Mouse (Mus musculus): ENCODE measurements around the gene Hcfc1r1. TPM values are rescaled to one million over a fixed set of nuclear protein-coding genes. Genes with fewer than 3 reads are reported as not detected.
A peak's percentile ranks its signal among the peaks of the same experiment; 100 is the strongest.

The Hcfc1r1 gene
- total RNA-seq, 2 experiments from 2014 or later = 110 to 118 TPM

- Histone ChIP-seq H3K27ac (no peak within 1 kb of the TSS), H3K4me3 (no peak within 1 kb of the TSS)
- no peak for DNase-seq (ENCODE audit: low spot score in 2 of 2)
- TF ChIP-seq CTCF (conservative IDR thresholded peaks at IDR 0.05) = peak; percentile 80
These were observed 13.1 kb upstream of the Hcfc1r1 start, which contains the start of gene Bicdl2 for GRCm38 (mm10) chr17:23660117-23660875. TSS of gene Bicdl2 (plus strand) at chr17:23660506.

DNA sequence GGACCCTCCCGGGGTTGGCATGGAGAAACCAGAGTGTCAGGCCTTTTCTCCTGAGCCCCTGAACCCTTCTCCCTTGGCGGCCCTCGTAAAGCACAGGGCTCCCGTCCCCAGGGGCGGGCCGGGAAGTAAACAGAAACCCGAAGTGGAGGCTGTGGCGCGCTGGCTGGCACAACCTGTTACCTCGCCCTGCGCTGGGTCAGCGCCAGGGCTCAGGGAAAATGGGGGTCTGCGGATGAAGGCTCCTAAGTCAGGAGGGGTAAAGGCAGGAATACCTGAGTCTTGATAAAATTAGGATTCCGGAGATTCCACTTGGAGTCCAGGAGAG lies 12.6 kb upstream of the Hcfc1r1 start:
- H3K27ac ChIP-seq = no peak overlapping the region
- no peak overlapping the region for H3K4me3 ChIP-seq
- no peak for TF ChIP-seq CTCF (conservative IDR thresholded peaks at IDR 0.05)
- DNase-seq (ENCODE audit: low spot score in 2 of 2) = no peak

GRCm38 (mm10) chr17:23661526-23661925 lies 11.9 kb upstream of the Hcfc1r1 start:
- H3K27ac ChIP-seq = no peak overlapping the region
- DNase-seq (ENCODE audit: low spot score in 2 of 2) = no peak
- peak; percentile 64 for TF ChIP-seq CTCF (conservative IDR thresholded peaks at IDR 0.05)

DNA sequence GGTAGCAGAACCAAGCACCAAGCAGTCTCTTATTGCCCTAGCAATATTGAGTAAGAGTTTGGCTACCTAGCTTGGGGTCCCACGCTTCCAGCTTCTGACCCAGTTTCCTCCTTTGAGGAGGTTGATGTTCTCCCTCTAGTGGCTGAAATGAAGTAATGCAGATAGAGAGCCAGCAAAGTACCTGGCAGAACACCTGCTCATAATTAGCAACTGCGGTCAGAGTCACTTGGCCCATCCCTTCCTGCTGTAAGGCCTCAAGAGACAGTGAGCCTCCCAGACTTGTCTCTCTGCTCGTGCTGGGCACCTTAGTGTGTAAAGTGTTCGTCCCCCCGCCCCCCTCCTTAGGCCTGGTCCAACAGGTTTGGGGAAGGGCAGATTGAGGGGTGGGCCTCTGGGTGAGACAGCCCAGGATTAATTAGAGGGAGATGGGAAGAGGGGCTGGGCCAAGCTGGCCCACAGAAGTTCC lies 8.8 kb upstream of the Hcfc1r1 start:
- no peak overlapping the region for H3K27ac ChIP-seq
- no peak for DNase-seq (ENCODE audit: low spot score in 2 of 2)
- TF ChIP-seq CTCF (conservative IDR thresholded peaks at IDR 0.05) = peak; percentile 89
- H3K4me3 ChIP-seq = no peak overlapping the region

More at GRCm38 (mm10) chr17:23661526-23661925, 11.9 kb upstream of the Hcfc1r1 start:
- H3K4me3 ChIP-seq = no peak overlapping the region

DNA sequence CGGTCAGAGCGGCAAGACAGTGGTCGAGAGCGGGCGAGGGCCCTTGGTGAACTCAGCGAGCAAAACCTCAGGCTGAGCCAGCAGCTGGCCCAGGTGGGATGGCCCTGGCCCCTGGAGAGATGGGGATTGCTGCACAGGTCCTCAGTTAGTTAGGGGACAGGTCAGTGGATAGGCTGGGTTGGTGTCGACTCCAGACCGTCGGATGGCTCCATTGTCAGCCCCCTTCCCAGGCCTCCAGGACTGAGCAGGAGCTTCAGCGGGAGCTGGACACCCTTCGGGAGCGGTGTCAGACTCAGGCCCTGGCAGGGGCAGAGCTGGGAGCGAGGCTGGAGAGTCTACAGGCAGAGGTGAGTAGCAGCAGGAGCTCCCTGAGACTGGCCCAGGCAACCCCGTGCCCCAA lies 7.9 kb upstream of the Hcfc1r1 start:
- no peak overlapping the region for H3K4me3 ChIP-seq
- no peak for DNase-seq (ENCODE audit: low spot score in 2 of 2)
- no peak for TF ChIP-seq CTCF (conservative IDR thresholded peaks at IDR 0.05)
- no peak overlapping the region for H3K27ac ChIP-seq

DNA sequence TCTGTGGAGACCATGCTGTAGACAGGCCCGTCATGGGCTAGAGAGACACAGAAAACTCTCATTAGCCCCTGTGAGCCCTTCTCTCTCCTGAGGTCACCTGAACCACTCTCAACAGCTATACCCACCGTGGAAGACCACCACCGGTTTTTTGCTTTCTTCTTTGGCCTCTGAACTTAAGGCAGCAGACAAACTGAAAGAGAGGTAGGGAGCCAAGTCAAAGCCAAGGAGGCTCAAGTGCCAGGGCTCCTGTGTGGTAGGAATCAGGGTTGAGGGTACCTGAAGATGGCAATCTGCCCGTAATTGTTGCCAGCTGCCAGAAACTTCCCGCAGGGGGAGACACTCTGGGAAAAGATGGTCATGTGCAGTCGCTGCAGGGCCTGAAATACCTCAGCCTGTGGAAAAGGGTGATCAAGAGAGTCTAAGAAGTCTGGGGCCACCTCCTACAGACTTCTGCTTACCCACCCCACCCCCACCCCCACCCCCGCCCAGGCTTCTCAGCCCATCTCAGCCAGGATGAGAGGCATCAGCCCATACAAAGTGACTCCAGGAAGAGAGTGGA lies 2.8 kb upstream of the Hcfc1r1 start:
- Histone ChIP-seq H3K4me3 (no peak overlapping the region), H3K27ac (no peak overlapping the region)
- no peak for TF ChIP-seq CTCF (conservative IDR thresholded peaks at IDR 0.05)
- no peak for DNase-seq (ENCODE audit: low spot score in 2 of 2)

DNA sequence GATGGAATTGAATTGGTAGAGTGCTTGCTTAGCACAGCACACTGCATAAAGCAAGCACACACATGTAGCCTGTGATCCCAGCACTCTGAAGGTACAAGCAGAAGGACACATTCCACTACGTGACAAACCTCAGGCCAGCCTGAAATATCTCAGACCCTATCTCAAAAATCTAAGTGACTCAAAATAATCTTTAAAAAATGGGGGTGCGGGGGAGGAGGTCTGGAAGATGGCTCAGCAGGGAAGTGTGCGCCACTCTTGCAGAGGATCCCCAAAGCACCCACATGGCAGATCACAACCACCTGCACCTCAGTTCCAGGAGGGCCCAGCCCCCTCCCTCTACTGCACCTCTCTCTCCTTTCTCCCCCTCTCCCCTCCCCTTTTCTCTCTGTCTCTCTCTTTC lies 1.9 kb upstream of the Hcfc1r1 start:
- Histone ChIP-seq H3K27ac (no peak overlapping the region), H3K4me3 (no peak overlapping the region)
- DNase-seq (ENCODE audit: low spot score in 2 of 2) = no peak
- TF ChIP-seq CTCF (conservative IDR thresholded peaks at IDR 0.05) = no peak

DNA sequence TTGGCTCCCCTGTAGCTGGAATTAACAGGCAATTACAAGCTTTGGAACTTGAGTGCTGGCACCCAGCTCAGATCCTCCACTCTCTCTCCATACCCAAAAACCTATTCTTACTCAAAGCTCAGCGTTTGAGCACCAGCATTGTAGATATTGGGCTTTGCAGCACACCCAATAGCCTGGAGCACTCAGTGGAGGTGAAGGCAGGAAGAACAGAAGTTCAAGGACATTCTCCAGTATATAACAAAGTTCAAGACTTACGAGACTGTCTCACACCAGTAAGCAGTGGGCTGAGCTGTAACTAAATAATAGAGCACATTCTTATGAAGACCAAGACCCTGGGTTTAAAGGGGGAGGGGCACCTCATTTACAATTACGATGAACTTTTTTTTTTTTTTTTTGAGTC lies 635 bp upstream of the Hcfc1r1 start:
- no peak for TF ChIP-seq CTCF (conservative IDR thresholded peaks at IDR 0.05)
- Histone ChIP-seq H3K4me3 (peak overlapping the region; percentile 90), H3K27ac (no peak overlapping the region)
- DNase-seq (ENCODE audit: low spot score in 2 of 2) = no peak

- peak overlapping the region; percentile 97 for H3K27ac ChIP-seq
These were observed 1.0 kb downstream of the Hcfc1r1 start for GRCm38 (mm10) chr17:23674271-23674952.

DNA sequence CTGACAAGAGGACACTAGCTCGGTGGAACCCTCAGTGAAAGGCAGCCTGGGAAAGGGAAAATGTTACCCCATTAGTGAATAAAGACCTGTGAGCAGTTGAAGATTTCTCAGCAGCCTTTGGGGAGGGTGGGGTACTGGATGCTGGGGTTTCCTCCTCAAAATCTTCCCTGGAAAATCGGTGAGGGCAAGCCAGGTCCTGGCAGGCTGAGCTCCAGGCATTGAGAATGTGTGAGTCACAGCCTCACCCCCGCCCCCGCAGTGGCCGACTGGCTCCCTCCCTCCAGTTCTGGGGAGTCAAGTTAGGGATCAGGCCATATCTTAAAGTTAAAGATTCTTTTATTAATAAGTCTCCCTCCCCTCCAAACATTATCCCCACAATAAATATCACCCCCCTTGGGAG lies 1.7 kb downstream of the Hcfc1r1 start:
- Histone ChIP-seq H3K4me3 (peak overlapping the region; percentile 90), H3K27ac (peak overlapping the region; percentile 97; the same call in 1 of the 2 replicates)
- DNase-seq (ENCODE audit: low spot score in 2 of 2) = no peak
- TF ChIP-seq CTCF (conservative IDR thresholded peaks at IDR 0.05) = no peak

More at GRCm38 (mm10) chr17:23674271-23674952, 1.0 kb downstream of the Hcfc1r1 start:
- TF ChIP-seq CTCF (conservative IDR thresholded peaks at IDR 0.05) = no peak
- no peak for DNase-seq (ENCODE audit: low spot score in 2 of 2)
- peak overlapping the region; percentile 90 for H3K4me3 ChIP-seq

GRCm38 (mm10) chr17:23675564-23676281 lies 2.3 kb downstream of the Hcfc1r1 start:
- Histone ChIP-seq H3K4me3 (peak overlapping the region; percentile 72), H3K27ac (peak overlapping the region; percentile 97; the same call in 1 of the 2 replicates)
- no peak for DNase-seq (ENCODE audit: low spot score in 2 of 2)
- TF ChIP-seq CTCF (conservative IDR thresholded peaks at IDR 0.05) = peak; percentile 40

DNA sequence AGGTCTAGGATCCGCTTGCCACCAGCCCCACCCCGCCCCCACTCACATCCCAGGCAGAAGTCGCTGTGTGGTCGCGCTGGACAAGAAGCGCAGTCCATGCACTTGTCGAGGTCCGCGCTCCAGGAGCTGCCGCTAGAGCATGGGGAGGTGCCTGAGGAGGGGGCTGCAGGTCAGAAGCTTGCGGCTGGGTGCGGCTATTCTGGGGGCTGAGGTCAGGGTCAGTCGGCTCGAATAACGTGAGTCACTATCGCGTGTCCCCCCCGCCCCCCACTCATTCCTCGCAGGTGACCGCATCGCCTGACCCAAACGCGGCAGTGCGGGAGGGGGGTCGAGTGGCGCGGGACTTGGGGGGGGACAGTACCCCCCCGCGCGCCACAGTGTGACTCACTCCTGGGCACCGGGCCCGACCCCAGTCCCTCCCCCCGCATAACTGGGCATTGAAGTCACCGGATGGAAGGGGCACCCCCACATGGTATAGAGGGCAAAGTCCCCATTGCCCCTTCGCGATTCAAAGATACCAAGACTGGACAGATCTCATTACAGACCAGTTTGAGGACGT lies 3.2 kb downstream of the Hcfc1r1 start:
- H3K27ac ChIP-seq = peak overlapping the region; percentile 72; the same call in 1 of the 2 replicates
- TF ChIP-seq CTCF (conservative IDR thresholded peaks at IDR 0.05) = no peak
- no peak for DNase-seq (ENCODE audit: low spot score in 2 of 2)
- H3K4me3 ChIP-seq = peak overlapping the region; percentile 72
